7 mouse cellular contexts compared by ENCODE assay signal in genomic region chr10:52022413-52023212, GRCm38 (mm10). TPM values are rescaled to one million over a fixed set of nuclear protein-coding genes. Genes with fewer than 3 reads are reported as not detected.
DNase-seq lines count a peak whose midpoint lies in the region; ATAC-seq and TF ChIP-seq lines count a peak whose summit lies in the region.

TSS of gene Vgll2 (plus strand) at chr10:52022502.

- peak within 1 kb of the TSS; percentile 37 for H3K4me3 ChIP-seq in ES-Bruce4 (ENCODE audit: low read depth, low read length)
- peak within 1 kb of the TSS; percentile 49 for H3K4me3 ChIP-seq in forebrain, embryonic 15.5 days
- H3K4me3 ChIP-seq in intestine, embryonic 14.5 days (ENCODE audit: low read depth, low read length) = peak within 1 kb of the TSS; percentile 40
- peak within 1 kb of the TSS; percentile 43 for H3K4me3 ChIP-seq in liver, embryonic 13.5 days (replicated peaks)
- peak within 1 kb of the TSS; percentile 46 for H3K4me3 ChIP-seq in olfactory bulb, adult 2 months (ENCODE audit: insufficient read depth, low read depth, low read length)

- H3K27me3 ChIP-seq in ES-Bruce4 (ENCODE audit: control insufficient read depth, insufficient read depth, low read length, poor library complexity, severe bottlenecking) = peaks cover 32% of the 10 kb centered on the region
- H3K27me3 ChIP-seq in forebrain, embryonic 15.5 days = peaks cover 70% of the 10 kb centered on the region
- peaks cover 90% of the 10 kb centered on the region for H3K27me3 ChIP-seq in intestine, embryonic 14.5 days (replicated peaks; ENCODE audit: control insufficient read depth, insufficient read depth, low read length)
- peaks cover 81% of the 10 kb centered on the region for H3K27me3 ChIP-seq in liver, embryonic 13.5 days

- TF ChIP-seq EP300 in ES-Bruce4 (IDR thresholded peaks at IDR 0.05; ENCODE audit: insufficient read depth, low read depth, low read length) = no peak

- H3K9me3 ChIP-seq in ES-Bruce4 (replicated peaks; ENCODE audit: control insufficient read depth, insufficient read depth, low read length, poor library complexity, severe bottlenecking) = no peaks in the 10 kb centered on the region
- H3K9me3 ChIP-seq in forebrain, embryonic 15.5 days = no peaks in the 10 kb centered on the region
- H3K9me3 ChIP-seq in intestine, embryonic 14.5 days (ENCODE audit: control insufficient read depth, low read length) = no peaks in the 10 kb centered on the region
- H3K9me3 ChIP-seq in liver, embryonic 13.5 days (replicated peaks) = no peaks in the 10 kb centered on the region

- H3K36me3 ChIP-seq in ES-Bruce4 (ENCODE audit: control insufficient read depth, insufficient read depth, low read length, poor library complexity, severe bottlenecking) = no peaks in the 10 kb centered on the region
- no peaks in the 10 kb centered on the region for H3K36me3 ChIP-seq in forebrain, embryonic 15.5 days
- no peaks in the 10 kb centered on the region for H3K36me3 ChIP-seq in intestine, embryonic 14.5 days (ENCODE audit: control insufficient read depth, insufficient read depth, low read length)
- H3K36me3 ChIP-seq in liver, embryonic 13.5 days = no peaks in the 10 kb centered on the region

- DNase-seq in Muller cell, postnatal 12 days (ENCODE audit: inconsistent ontology term) = peak; percentile 56
- peak; percentile 74 for DNase-seq in intestine, embryonic 14.5 days (ENCODE audit: low spot score)
- no peak for DNase-seq in liver, embryonic 13.5 days
- DNase-seq in spleen, postnatal 10 days (ENCODE audit: low spot score in 2 of 2) = no peak

- no peaks in the 10 kb centered on the region for H3K4me1 ChIP-seq in ES-Bruce4 (ENCODE audit: control insufficient read depth, insufficient read depth, low read length)
- peaks cover 19% of the 10 kb centered on the region for H3K4me1 ChIP-seq in forebrain, embryonic 15.5 days
- H3K4me1 ChIP-seq in intestine, embryonic 14.5 days (replicated peaks; ENCODE audit: control insufficient read depth, insufficient read depth, low read length) = peaks cover 13% of the 10 kb centered on the region; the same call in 1 of the 2 replicates
- H3K4me1 ChIP-seq in liver, embryonic 13.5 days (replicated peaks) = 0 out of 2 replicates have a peak, but pooled peaks cover under 1% of the 10 kb centered on the region
- H3K4me1 ChIP-seq in olfactory bulb, adult 2 months (ENCODE audit: control insufficient read depth, insufficient read depth, low read length) = peaks cover 14% of the 10 kb centered on the region

- ATAC-seq in forebrain, embryonic 15.5 days (replicated peaks) = peak; percentile 89
- ATAC-seq in intestine, embryonic 14.5 days (replicated peaks; ENCODE audit: low FRiP score, low TSS enrichment, low read depth) = peak; percentile 70
- no peak for ATAC-seq in liver, embryonic 13.5 days (ENCODE audit: low read depth)

- peak within 1 kb of the TSS; percentile 89 for H3K4me2 ChIP-seq in forebrain, embryonic 15.5 days (replicated peaks)
- H3K4me2 ChIP-seq in intestine, embryonic 14.5 days (ENCODE audit: low read length) = peak within 1 kb of the TSS; percentile 74
- peak within 1 kb of the TSS; percentile 58 for H3K4me2 ChIP-seq in liver, embryonic 13.5 days

- TF ChIP-seq POLR2A in ES-Bruce4 (IDR thresholded peaks at IDR 0.05; ENCODE audit: insufficient read depth, low read length) = no peak
- TF ChIP-seq POLR2A in olfactory bulb, adult 2 months (IDR thresholded peaks at IDR 0.05; ENCODE audit: insufficient read depth, low read depth, low read length) = no peak

- WGBS in forebrain, embryonic 15.5 days = under 1% methylated on average over 53 of the region's 60 CpGs
- under 1% methylated on average over 60 of the region's 60 CpGs for WGBS in intestine, embryonic 14.5 days
- WGBS in liver, embryonic 13.5 days (ENCODE audit: insufficient replicate concordance) = under 1% methylated on average over 54 of the region's 60 CpGs
- WGBS in olfactory bulb, adult 2 months = under 1% methylated on average over 60 of the region's 60 CpGs

- H3K9ac ChIP-seq in ES-Bruce4 (ENCODE audit: low read depth, poor library complexity, severe bottlenecking) = no peak within 1 kb of the TSS
- peak within 1 kb of the TSS; percentile 40 for H3K9ac ChIP-seq in forebrain, embryonic 15.5 days (replicated peaks)
- no peak within 1 kb of the TSS for H3K9ac ChIP-seq in intestine, embryonic 14.5 days (ENCODE audit: low read length)
- no peak within 1 kb of the TSS for H3K9ac ChIP-seq in liver, embryonic 13.5 days

- no peak within 1 kb of the TSS for H3K27ac ChIP-seq in ES-Bruce4 (ENCODE audit: insufficient read depth, low read length)
- H3K27ac ChIP-seq in forebrain, embryonic 15.5 days (replicated peaks) = no peak within 1 kb of the TSS
- H3K27ac ChIP-seq in intestine, embryonic 14.5 days (ENCODE audit: low read depth) = no peak within 1 kb of the TSS
- no peak within 1 kb of the TSS for H3K27ac ChIP-seq in liver, embryonic 13.5 days
- H3K27ac ChIP-seq in olfactory bulb, adult 2 months (ENCODE audit: insufficient read depth, low read depth, low read length) = no peak within 1 kb of the TSS

- no peak for TF ChIP-seq CTCF in ES-Bruce4 (IDR thresholded peaks at IDR 0.05; ENCODE audit: low read depth, low read length)
- TF ChIP-seq CTCF in olfactory bulb, adult 2 months (IDR thresholded peaks at IDR 0.05; ENCODE audit: insufficient read depth, low read depth, low read length) = no peak

RNA-seq across cellular contexts. Expression of gene Vgll2, which starts in this region (rescaled TPM):
- not detected in 2 replicates for polyA plus RNA-seq in ES-Bruce4 (2011; ENCODE audit: insufficient read depth, insufficient read length, low read depth, missing spikeins)
- polyA plus RNA-seq in forebrain, embryonic 15.5 days (2015; fragmentation: Nextera tagmentation; extraction: Ambion mirVana) = 0.51 and 3.5 TPM in 2 replicates
- not detected in 2 replicates for polyA plus RNA-seq in intestine, embryonic 14.5 days (2014; fragmentation: Nextera tagmentation; extraction: Ambion mirVana)
- polyA plus RNA-seq in liver, embryonic 13.5 days (2015; fragmentation: Nextera tagmentation; extraction: Ambion mirVana) = 0.41 and 0.74 TPM in 2 replicates
- polyA plus RNA-seq in olfactory bulb, adult 2 months (2012; ENCODE audit: insufficient read depth, insufficient read length, low replicate concordance, missing spikeins) = not detected in 2 replicates

Comparison
In these comparisons a context has a peak if more than half of its experiments do, and no peak if none do; other contexts are left out.
1. Peak in DNase-seq, ATAC-seq, H3K4me3 ChIP-seq and H3K4me2 ChIP-seq in intestine, embryonic 14.5 days; RNA of the gene not detected or under 1 TPM.